Mouse (Mus musculus) megakaryocyte progenitor cell, adult 5-6 weeks (primary cell): ENCODE measurements around the gene Nsun2. TPM values are rescaled to one million over a fixed set of nuclear protein-coding genes. Genes with fewer than 3 reads are reported as not detected.
"Not testable (repeated sequence)": the region's sequence is repeated elsewhere in the genome, so short reads cannot be mapped to it uniquely, and the experiment has no call there.

Experiments
- ATAC-seq: replicated peaks from 2 replicates; pipeline ENCODE4 v1.8.0; 2016; ENCODE audit warnings: mild to moderate bottlenecking, moderate TSS enrichment, inconsistent platforms; ENCODE audit not compliant: poor library complexity
- total RNA-seq, 2 experiments: library from RNA; stranded (forward) in 1 of 2; stranded (reverse) in 1 of 2; fragments of 157-497, 149-512 nt in 1 of 2; fragments of 200-1000 nt in 1 of 2; gene quantifications; 2 replicates each; pipeline versions ENCODE4 v1.2.3 to v1.2.4; 2015 to 2017

Nsun2 gene
- total RNA-seq, 2 experiments from 2014 or later = 121 to 197 TPM

DNA sequence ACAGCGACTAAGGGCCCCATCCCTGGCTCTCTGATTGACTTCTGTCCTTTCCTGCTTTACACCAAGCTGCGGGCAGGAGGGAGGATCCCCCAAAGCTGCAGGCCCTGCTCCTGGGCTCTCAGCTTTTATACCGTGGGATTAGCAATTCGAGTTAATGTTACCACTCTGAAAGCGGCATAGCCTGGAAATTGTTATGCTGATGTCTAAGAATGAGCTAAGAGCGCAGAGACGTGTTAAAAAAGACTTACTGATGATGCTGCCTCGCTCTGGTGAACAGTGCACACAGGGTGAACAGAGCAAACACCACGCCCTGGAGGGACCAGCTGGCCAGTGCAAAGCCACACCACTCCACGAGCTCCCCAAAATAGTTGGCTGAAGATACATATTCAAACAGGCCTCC lies 52.8 kb downstream of the Nsun2 start:
- no peak for ATAC-seq

DNA sequence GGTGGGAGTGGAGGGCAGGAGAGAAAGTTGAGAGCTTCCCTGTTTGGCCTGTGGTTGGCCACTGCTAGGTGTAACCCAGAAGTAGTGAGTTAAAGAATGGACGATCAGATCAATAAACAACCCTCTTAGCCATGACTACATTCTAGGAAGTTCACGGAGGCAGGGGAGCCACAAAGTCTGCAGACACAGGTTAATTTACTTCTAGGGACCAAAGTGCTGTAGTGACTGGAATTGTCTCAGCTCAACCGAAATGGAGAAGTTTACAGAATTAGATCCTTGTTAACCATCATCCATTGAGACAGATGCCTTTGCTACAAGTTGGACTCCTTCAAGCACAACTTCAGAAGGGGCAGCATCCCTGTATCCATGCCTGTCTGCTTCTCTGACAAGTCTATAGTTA lies 54.3 kb downstream of the Nsun2 start:
- no peak for ATAC-seq

DNA sequence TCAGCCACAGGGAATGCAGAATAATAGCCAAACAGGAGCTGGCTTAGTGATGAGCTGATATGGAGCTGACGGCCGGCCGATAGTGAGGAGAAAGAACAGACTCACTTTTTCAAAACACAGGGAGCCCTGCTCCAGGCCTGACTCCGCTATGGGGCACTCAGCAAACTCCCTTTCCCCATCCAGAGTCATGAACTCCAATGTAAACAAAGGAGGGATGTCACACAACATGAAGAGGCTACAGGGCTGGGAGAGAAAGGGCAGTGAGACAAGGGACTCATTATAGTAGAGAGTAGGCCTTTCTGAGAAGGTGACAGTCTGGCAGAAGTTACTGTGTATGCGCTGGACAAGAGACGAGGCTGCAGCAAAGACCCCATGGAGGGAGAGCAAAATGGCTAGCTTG lies 54.7 kb downstream of the Nsun2 start:
- ATAC-seq = no peak

DNA sequence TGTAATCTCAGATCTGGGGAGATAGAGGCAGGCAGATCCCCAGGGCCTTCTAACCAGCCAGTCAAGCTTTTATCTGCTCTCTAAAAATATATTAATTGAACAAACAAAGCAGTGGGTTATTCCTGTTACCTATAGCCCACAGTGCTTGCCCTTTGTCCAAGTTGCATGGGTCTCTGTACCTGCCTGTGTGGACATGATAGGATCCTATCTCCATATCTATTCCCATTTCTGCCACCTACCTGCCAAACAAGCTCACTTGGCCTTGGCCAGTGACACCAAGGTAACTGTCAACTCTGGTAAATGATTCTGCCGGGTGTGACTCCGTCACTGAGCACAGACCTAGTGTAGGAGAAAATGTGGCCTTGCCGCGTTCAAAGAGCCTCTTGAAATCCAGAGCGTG lies 57.8 kb downstream of the Nsun2 start:
- no peak for ATAC-seq

DNA sequence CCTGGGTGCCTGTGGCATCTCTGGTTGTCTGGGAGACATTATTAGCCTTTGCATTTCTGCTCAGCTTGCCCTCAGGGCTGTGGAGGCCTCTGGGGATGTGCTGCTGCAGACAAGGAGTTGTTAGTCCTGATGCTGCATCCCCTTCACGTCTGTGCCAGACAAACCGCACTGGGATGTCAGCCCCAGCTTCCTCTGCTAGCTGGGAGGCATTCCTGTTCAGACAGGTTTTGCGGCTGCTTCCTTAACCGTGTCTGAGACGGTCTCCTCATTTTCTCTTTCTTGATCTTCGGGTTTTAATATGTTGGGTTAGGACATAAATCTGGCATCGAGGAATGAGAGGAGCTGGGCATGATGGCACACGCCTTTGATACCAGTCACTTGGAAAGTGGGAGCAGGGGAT lies 58.7 kb downstream of the Nsun2 start:
- no peak for ATAC-seq

DNA sequence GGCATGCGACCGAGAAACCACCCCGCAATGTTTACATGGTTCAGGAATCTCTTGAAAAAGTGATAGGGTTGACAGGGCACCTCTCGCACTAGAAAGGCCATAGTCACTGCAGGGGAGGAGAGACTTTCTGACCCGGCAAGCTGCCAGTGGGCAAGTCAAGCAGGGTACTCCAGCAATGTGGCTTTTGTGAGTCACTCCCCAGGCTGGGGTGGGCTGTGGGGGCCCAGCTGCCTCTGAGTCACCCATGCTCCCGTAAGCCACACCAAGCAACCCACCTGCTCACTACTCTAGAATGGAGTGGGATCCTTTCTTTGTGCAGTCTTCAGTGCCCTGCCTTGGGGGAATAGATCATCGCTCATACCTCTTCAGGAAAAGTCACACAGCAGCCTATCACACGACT lies 59.9 kb downstream of the Nsun2 start:
- no peak for ATAC-seq

DNA sequence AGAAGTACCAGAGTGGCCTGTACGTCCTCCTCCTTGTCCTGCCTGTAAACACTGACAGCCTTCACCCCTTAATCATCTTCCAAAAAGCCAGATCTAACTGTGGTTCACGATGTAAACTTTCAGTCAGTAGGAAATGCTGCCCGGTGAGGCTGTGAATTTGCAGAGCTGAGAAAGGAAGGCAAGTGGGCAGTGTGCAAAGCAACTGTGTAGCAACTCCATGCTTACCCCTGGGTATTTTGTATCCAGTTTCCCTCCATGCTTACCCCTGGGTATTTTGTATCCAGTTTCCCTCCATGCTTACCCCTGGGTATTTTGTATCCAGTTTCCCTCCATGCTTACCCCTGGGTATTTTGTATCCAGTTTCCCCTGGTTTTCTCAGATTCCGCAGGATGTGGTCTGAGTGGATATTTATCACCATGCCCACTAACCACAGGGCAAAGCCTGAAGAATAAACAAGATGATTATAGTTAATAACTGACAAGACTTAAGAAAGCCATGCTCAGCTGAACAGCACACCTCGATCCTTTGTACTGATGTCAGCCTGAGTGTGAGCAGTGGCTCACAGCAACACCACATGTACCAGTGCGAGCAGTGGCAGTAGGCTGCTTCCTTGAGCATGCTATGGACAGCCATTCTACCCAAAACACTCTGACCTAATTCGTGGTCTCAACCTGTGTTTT lies 61.2 kb downstream of the Nsun2 start:
- no peak; the same call in 1 of the 2 replicates for ATAC-seq

DNA sequence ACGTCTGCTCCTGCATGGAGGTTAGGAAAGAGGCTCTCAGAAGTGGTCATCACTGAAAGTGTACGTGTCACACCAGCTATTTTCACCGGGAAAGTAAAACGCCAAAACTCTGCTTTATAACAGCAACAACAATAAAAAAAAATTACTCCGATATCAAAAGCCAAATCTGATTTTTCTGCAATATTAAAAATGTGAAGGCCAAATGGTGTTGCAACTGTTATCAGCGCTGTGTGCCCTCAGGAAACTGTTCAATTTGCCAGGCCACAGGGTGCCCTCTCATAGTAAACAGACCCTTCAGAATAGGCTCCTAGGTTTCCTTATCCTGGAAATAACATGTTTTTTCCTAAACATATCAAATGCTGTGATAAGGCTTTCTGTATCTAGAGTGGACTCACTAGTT lies 62.4 kb downstream of the Nsun2 start:
- no peak for ATAC-seq

DNA sequence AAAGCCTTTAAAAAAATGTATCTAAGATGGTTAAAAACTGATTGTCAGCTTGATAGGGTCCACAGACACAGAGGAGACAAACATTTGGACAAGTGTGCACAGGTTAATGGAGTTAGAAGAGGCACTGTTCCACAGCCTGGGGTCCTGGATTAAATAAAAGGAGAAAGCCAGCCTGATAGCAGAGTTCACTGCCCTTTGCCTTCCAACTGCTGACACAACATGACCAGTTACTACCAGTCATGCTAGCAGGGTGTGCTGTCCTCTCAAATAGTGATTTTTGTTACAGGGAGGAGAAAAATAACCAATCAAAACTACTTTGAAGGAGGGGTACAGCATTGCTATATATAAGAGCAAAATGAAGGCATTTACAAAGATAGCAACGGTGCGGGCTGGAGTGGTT lies 63.0 kb downstream of the Nsun2 start:
- no peak for ATAC-seq

DNA sequence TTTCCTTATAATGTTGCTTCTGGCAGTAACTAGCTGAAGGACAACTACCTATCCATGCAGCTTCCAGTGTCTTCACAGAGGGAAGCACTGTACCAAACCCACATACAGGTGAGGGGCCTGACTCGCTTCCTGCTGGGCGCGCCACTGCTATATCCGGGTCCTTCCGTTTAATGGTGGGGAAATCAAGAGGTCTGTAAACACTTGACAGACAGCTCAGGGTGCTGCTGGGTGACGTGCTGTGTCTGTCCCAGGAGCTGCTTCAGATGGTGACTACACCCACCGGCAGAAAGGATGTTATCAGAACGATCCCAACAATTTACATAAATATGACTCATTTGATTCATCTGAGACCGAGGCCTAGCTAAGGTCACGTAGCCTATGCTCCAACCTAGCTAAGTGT lies 65.3 kb downstream of the Nsun2 start:
- ATAC-seq = no peak

DNA sequence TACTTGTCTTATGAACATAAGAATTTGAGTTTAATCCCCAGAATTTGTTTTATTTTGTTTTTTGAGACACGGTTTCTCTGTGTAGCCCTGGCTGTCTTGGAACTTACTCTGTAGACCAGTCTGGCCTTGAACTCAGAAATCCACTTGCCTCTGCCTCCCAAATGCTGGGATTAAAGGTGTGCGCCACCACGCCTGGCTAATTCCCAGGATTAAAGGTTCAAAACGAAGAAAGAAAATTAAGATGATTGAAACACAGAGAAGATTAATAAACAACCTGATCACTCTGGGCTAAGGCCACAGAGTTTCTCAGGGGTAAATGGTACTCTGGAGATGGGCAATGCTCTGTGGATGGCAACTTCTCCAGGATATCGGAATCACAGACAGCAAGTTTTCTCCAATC lies 67.3 kb downstream of the Nsun2 start:
- ATAC-seq = not testable (repeated sequence)

DNA sequence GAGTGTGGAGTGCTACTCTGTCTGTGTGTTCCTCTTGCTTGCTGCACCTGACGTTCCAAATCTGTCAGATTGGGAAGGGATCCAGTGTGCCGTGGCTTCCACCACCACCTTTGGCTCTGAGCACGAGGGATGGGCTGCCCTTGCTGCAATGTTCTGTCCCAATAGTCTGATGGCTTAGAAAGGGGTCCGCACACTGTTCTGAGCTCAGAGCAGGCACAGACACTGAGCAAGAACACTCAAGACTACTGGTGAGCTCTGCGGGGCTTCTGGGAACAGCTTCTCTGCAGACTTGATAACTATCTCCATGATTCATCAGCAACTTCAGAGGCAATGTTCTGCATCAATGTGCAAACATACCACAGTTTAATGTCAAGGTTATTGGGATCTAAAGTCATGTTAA lies 67.8 kb downstream of the Nsun2 start:
- no peak for ATAC-seq

DNA sequence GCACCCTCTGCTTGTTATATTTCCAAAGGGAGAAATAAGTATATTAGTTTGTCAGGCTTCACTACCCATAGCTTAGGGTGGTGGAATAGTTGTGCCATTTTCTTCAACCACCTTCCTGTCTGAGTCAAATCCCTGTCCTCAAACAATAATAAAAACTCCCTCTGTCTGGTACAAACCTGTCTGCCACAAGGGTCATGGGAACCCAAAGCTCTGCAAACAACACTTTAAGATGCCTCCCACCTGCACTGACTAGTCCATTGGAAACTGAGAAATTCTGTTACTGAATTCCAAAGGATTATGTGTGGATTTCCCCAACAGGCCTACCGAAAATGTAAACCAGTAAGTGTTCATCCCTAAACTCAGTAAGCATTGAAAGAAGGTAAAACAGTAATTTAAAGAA lies 71.1 kb downstream of the Nsun2 start:
- ATAC-seq = no peak

DNA sequence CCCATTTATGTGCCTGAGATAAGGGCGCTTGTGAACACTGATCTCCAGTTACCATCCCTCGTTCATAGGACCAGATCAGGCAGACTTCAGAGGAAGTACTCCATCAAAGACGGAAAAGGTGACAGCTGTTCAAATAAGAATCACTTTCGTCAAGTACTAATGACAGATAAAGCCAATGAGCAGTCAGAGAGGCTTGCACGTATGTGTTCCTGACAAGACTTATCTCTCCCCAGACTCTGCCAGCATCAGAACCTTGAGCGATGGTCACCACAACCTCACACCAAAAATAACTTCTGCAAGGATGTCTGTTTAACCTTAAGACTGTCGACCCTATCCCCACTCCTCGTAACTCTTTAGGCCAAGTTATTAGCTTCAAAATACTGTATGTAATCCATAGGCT lies 75.2 kb downstream of the Nsun2 start:
- ATAC-seq = no peak

DNA sequence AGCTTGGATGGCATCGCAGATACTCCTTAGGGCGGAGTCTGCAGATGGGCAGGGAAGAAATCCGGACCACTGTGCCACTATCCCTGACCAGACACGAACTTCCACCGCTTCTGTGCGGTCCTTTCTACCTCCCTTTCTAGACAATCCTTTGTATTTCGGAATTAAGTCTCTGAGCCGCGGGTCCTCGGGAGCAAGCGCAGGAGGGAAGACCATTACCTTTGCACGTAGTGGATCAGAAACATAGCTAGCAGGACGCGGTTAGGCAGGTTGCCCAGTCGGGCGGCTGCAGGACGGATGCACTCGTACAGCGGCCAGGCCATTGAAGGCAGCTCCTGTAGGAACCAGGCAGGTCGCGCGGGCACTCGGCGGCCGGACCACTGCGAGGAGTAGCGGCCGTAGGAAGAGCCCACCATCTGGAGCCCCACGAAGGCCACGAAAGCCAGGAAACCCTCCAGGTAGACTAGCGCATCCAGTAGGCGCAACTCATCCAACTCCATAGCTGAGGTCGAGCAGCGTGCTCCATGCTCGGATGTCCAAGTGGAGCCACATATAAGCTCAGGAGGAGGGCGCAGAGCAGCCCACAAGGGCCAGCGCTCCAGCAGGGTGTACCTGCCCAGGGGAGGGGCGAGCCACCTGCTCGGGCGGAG lies 77.3 kb downstream of the Nsun2 start:
- ATAC-seq = peak; percentile 15

DNA sequence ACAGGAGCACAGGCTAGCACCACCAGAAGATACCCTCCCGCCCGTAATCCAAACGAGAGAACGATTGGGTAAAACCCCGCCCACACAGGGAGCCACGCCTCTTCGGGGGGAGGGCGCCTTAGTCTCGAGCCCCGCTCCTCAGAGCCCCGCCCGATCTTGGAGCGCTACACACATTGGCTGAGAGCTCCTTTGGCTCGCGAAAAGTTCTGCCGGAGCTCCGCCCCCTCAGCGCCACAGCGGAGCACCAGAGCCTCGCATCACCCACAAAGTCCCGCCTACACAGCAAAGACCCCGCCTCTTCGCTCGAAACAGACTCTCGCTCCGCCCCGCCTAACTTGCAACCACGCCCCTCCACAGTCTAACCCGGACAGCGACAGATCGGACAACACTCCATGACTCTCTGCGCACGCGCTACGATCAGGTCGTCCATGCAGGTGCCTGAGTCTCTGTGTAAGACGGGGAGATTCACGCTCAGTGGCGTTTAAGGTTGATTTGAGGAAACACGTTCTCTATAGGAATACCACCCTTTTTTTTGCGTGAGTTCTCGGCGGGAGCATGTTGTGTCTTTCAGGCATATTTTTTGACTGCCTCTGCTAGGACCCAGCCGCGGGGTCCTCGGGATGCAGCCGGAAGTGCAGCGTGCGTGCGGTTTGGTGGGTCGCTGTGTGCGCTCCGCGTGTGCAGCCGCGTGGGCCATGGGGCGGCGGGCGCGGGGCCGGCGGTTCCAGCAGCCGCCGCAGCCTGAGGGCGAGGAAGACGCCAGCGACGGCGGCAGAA lies 78.0 kb downstream of the Nsun2 start, which contains the start of gene Srd5a1:
Gene Srd5a1, minus strand, starts transcription at position 45 of the 777 bp plus-strand sequence.
- ATAC-seq = peak; percentile 89

DNA sequence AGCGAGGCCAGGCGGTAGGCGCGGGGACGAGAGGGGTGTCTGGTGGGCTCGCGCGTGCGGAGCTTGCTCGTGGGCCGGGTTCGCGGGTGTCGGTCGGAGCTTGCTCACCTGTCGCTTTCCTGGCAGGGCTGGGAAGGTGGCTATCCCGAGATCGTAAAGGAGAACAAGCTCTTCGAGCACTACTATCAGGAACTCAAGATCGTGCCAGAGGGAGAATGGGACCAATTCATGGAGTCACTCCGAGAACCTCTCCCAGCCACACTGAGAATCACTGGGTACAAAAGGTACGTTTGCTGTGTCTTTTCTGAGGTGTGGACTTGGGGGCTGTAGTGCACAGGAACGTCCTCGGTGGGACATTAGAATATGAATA lies 78.6 kb downstream of the Nsun2 start:
- no peak for ATAC-seq

DNA sequence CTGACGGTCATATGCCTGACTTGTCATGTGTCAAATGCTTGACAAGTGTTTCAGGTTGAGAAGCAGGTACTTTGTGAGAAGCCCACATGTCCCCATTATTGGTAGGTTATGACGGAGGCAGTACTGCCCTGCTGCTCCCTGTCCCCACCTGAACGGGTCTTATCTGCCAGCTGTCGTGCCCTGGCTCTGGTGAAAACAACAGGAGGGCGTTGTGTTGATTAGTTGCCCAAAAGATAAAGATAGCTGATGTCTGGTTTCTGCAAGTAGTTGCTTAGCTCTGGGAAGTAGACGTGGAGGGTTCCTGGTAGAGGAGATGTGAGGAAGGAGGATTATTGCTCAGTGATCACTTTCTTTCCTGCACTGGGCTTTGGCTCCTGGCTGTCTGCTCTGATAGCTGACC lies 83.2 kb downstream of the Nsun2 start:
- ATAC-seq = peak; percentile 5; the same call in 1 of the 2 replicates

DNA sequence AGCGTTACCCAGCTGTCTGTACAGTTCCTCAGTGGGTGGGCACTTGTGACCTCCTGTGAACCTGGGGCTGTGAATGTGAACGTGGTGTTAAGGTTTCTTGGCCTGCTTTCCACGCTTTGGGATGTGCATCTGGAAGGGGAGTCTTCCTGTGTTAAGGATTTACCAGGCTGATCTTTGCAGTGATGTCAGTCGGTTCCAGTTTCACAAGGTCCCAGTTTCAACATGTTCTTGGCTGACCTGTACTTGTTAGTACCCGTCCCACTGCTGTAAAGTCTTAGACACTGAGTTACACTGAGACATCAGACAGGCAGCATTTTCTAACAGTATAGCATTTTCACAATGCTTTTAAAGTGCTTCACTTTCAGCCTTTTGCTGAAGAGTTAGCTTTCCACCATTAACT lies 90.3 kb downstream of the Nsun2 start:
- ATAC-seq = no peak

DNA sequence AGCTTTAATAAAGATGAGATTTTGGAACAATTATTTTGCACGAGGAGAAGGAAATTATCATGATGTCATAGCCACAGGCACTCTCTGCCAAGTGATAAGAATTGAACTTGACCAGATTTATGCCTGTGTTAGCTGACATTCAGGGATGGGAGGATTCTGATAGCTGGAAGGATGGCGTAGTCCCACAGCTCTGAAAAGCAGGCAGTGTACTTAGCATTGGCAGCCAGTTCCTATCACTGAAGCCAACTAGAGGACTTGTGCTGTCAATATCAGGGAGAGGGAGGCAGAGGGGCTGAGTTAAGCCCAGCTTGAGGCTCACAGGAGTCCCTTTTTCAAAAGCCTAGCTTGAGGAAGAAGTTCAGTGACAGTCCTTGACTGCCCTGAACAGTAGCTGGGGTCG lies 91.0 kb downstream of the Nsun2 start:
- no peak for ATAC-seq

DNA sequence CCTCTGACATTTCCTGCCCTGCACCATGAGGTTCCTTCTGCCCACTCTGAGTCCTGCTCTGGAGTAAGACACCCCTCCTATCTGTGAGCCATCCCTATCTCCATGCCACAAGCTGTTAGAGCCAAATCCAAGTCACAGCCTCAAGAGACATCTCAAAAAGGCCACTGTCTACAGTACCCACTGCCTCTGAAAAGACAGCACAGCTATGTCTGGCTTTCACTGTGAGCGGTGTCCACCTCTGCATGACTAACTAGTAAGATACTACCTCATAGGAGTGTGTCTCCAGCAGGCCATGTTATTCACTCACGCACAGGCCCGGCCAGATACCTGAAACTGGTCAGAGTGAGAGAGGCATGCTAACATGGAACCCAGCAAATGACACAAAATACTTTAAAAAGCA lies 94.4 kb downstream of the Nsun2 start:
- no peak for ATAC-seq

DNA sequence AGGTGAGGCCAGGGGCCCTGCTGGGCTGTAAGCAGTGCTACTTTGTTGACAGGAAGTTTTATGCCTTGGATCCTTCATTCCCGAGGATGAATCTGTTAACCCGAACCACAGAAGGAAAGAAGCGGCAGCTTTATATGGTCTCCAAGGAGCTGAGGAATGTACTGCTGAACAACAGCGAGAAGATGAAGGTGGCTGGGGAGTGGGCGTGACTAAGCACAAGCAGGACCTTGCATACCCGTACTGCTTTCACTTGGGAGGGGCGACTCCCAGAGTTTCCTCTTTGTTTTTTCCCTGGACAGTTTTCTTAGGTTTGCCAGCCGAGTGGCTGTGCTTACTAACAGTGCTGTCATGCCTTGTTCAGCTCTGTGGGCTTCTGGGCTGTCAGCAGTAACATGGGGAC lies 97.0 kb downstream of the Nsun2 start:
- no peak for ATAC-seq
